Mouse (Mus musculus): ENCODE measurements around the gene Rad54l. TPM values are rescaled to one million over a fixed set of nuclear protein-coding genes. Genes with fewer than 3 reads are reported as not detected.

The Rad54l gene
- polyA plus RNA-seq (2012; rRNA removed) = 4.3 and 4.5 TPM in 2 replicates

GRCm38 (mm10) chr4:116123602-116124519 is at the start of gene Rad54l, which contains the start of gene Pomgnt1:
Gene Rad54l, minus strand, starts transcription at chr4:116123690.
Gene Pomgnt1, plus strand, starts transcription at chr4:116123840.

DNA sequence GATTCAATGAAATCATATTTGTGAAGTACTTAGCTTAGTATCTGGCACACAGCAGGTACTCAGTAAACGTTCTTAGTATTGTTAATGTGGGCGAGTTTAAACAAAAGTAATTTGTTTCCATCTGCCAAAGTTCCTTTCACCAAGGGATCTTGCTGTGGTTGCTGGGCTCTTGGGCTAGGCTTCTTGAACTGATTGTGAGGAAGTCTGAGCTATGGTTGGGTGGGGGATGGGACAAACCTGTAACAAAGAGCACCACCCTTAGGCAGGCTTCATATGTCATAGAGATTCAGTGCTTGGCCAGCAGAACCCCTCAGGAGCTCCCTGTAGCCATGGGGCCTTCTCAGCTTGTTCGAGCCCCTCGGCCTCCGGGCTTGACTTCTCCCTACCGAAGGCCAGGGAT is 49.6 kb upstream of the Rad54l start, which contains the start of the genes 1700042G07Rik and Gm49337:
Gene 1700042G07Rik, plus strand, starts transcription at position 301 of the 400 bp plus-strand sequence.
Gene Gm49337, plus strand, starts transcription at position 313 of the 400 bp plus-strand sequence.

DNA sequence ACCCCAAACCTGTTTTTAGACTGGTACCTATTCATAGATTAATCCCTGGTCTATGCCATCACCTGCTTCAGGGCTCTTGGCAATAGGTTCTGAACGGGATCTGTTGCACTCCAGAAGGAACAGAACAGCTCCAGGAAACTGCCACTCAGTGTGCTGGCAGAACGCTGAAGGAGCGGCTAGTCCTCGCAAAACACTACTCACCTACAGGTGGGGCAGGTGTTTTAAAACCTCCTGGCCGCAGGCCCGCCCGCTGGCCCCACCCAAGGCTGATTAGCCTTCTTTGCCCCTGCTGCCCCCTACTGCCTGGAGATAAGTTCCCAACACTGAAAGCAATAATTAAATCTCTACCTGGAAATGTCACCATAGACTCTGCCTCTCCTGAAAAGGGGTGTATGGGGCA is 43.9 kb upstream of the Rad54l start, which contains the start of gene Tspan1:
Gene Tspan1, minus strand, starts transcription at position 198 of the 400 bp plus-strand sequence.

GRCm38 (mm10) chr4:116151238-116151637 is 27.7 kb upstream of the Rad54l start, which contains the start of gene Lurap1:
Gene Lurap1, minus strand, starts transcription at chr4:116151338.

GRCm38 (mm10) chr4:116074861-116075620 is 48.4 kb downstream of the Rad54l start, which contains the start of the genes Uqcrh and Lrrc41:
Gene Uqcrh, minus strand, starts transcription at chr4:116075071.
Gene Lrrc41, plus strand, starts transcription at chr4:116075269.

DNA sequence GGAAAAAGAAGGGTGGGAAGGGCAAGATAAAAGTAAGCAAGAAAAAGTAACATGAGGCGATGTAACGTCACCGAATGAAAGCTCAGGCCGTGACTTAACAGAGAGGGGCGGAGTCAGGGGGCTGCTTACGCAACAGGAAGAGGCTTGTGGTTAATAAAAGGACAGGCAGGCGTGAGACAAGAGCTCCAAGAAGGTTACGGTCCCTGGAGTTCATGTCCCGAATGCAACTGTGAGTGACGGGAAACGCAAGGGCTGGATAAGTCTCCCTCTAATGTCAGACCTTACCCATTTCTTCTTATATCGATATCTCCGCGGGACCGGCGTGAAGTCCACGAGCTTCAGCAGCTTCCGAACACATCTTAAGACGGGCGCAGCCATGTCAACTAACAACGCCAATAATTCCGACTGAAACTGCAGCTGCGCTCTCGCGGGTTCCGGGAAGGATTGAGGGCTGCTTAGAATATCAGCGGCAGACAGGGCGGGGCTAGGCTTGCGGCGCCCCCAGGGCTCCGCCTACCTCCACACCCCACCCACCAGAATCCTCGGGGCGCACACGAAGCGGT is 70.0 kb downstream of the Rad54l start, which contains the start of gene Nsun4:
Gene Nsun4, minus strand, starts transcription at position 478 of the 563 bp plus-strand sequence.

Other genes with a start within 250 kb of the Rad54l start
- 0.15 and 0.22 TPM in 2 replicates for gene Kncn, start 239.3 kb downstream of the Rad54l start, polyA plus RNA-seq (2012; rRNA removed)
- gene 6430628N08Rik, start 233.0 kb downstream of the Rad54l start, polyA plus RNA-seq (2012; rRNA removed) = 0.43 and 0.44 TPM in 2 replicates
- 2.2 and 2.4 TPM in 2 replicates for gene Dmbx1, start 183.8 kb downstream of the Rad54l start, polyA plus RNA-seq (2012; rRNA removed)
- 34.3 and 35.3 TPM in 2 replicates for gene Faah, start 105.8 kb downstream of the Rad54l start, polyA plus RNA-seq (2012; rRNA removed)
- 5.9 TPM in 2 replicates for gene Nsun4, start 69.8 kb downstream of the Rad54l start, polyA plus RNA-seq (2012; rRNA removed)
- gene Uqcrh, start 48.6 kb downstream of the Rad54l start, polyA plus RNA-seq (2012; rRNA removed) = 481 and 560 TPM in 2 replicates
- gene Lrrc41, start 48.4 kb downstream of the Rad54l start, polyA plus RNA-seq (2012; rRNA removed) = 45.6 and 46.0 TPM in 2 replicates
- gene Pomgnt1, start 150 bp upstream of the Rad54l start, polyA plus RNA-seq (2012; rRNA removed) = 78.6 and 80.4 TPM in 2 replicates
- 2.8 and 3.5 TPM in 2 replicates for gene Lurap1, start 27.6 kb upstream of the Rad54l start, polyA plus RNA-seq (2012; rRNA removed)
- 0.33 and 0.62 TPM in 2 replicates for gene Tspan1, start 43.9 kb upstream of the Rad54l start, polyA plus RNA-seq (2012; rRNA removed)
- not detected in 2 replicates for gene 1700042G07Rik, start 49.7 kb upstream of the Rad54l start, polyA plus RNA-seq (2012; rRNA removed)
- gene Gm49337, start 49.7 kb upstream of the Rad54l start, polyA plus RNA-seq (2012; rRNA removed) = not detected in 2 replicates
- 68.8 and 71.4 TPM in 2 replicates for gene Pik3r3, start 97.9 kb upstream of the Rad54l start, polyA plus RNA-seq (2012; rRNA removed)